Mouse (Mus musculus) Muller cell, postnatal 12 days (primary cell): Measurements from ENCODE around the gene Gm5485.

Experiments
- DNase-seq: peaks from one replicate; pipeline ENCODE4 v3.0.0-alpha.2; 2015; ENCODE audit errors: inconsistent ontology term

The Gm5485 gene

GRCm38 (mm10) chr16:48412246-48412645 lies at the start of gene Gm5485:
Gene Gm5485 (minus strand): TSS chr16:48412416.
- no peak for DNase-seq

GRCm38 (mm10) chr16:48453264-48453663 lies 41.0 kb upstream of the Gm5485 start:
- no peak for DNase-seq

GRCm38 (mm10) chr16:48446161-48446925 lies 34.1 kb upstream of the Gm5485 start:
- no peak for DNase-seq

GRCm38 (mm10) chr16:48444589-48444988 lies 32.4 kb upstream of the Gm5485 start:
- DNase-seq: no peak

- DNase-seq: no peak
Observed at GRCm38 (mm10) chr16:48437476-48437875, 25.3 kb upstream of the Gm5485 start.

- DNase-seq: no peak
Observed at GRCm38 (mm10) chr16:48435454-48435853, 23.2 kb upstream of the Gm5485 start.

- no peak for DNase-seq
Observed at GRCm38 (mm10) chr16:48431027-48431426, 18.8 kb upstream of the Gm5485 start, which contains the start of gene Morc1. Gene Morc1 (plus strand): TSS chr16:48431237.

GRCm38 (mm10) chr16:48429427-48429826 lies 17.2 kb upstream of the Gm5485 start:
- DNase-seq: no peak

GRCm38 (mm10) chr16:48424069-48424468 lies 11.9 kb upstream of the Gm5485 start:
- DNase-seq: no peak

- no peak for DNase-seq
Observed at GRCm38 (mm10) chr16:48422501-48422900, 10.3 kb upstream of the Gm5485 start.

- no peak for DNase-seq
Observed at GRCm38 (mm10) chr16:48419035-48419434, 6.8 kb upstream of the Gm5485 start.

- DNase-seq: peak; percentile 17
Observed at GRCm38 (mm10) chr16:48418557-48418956, 6.3 kb upstream of the Gm5485 start.

GRCm38 (mm10) chr16:48410125-48410524 lies 2.1 kb downstream of the Gm5485 start:
- no peak for DNase-seq

GRCm38 (mm10) chr16:48409580-48409979 lies 2.6 kb downstream of the Gm5485 start:
- DNase-seq: no peak

- no peak for DNase-seq
Observed at GRCm38 (mm10) chr16:48405674-48406403, 6.4 kb downstream of the Gm5485 start.

- no peak for DNase-seq
Observed at GRCm38 (mm10) chr16:48404009-48404408, 8.2 kb downstream of the Gm5485 start.

- DNase-seq: no peak
Observed at GRCm38 (mm10) chr16:48403423-48403822, 8.8 kb downstream of the Gm5485 start.

- no peak for DNase-seq
Observed at GRCm38 (mm10) chr16:48402963-48403362, 9.3 kb downstream of the Gm5485 start.

- no peak for DNase-seq
Observed at GRCm38 (mm10) chr16:48395278-48395677, 16.9 kb downstream of the Gm5485 start.

- DNase-seq: no peak
Observed at GRCm38 (mm10) chr16:48386982-48387381, 25.2 kb downstream of the Gm5485 start.

- DNase-seq: peak; percentile 12
Observed at GRCm38 (mm10) chr16:48383582-48384257, 28.5 kb downstream of the Gm5485 start.

GRCm38 (mm10) chr16:48373711-48374485 lies 38.3 kb downstream of the Gm5485 start:
- no peak for DNase-seq
